Mouse (Mus musculus): ENCODE measurements around the gene Jsrp1. TPM values are rescaled to one million over a fixed set of nuclear protein-coding genes. Genes with fewer than 3 reads are reported as not detected.

Gene Jsrp1
- 13.2 and 15.5 TPM in 2 replicates for polyA plus RNA-seq (2021; fragmentation: Nextera tagmentation)
- long read RNA-seq, experiment 1, partial matches to known transcripts: 1 of 4 reads
- long read RNA-seq, experiment 1, other reads (novel, unspliced or antisense): 3 of 4 reads
- long read RNA-seq, experiment 2, partial matches to known transcripts: 7 of 26 reads
- long read RNA-seq, experiment 2, other reads (novel, unspliced or antisense): 19 of 26 reads

GRCm38 (mm10) chr10:80813366-80813765 lies at the start of gene Jsrp1:
Jsrp1 (minus strand) TSS chr10:80813498.

DNA sequence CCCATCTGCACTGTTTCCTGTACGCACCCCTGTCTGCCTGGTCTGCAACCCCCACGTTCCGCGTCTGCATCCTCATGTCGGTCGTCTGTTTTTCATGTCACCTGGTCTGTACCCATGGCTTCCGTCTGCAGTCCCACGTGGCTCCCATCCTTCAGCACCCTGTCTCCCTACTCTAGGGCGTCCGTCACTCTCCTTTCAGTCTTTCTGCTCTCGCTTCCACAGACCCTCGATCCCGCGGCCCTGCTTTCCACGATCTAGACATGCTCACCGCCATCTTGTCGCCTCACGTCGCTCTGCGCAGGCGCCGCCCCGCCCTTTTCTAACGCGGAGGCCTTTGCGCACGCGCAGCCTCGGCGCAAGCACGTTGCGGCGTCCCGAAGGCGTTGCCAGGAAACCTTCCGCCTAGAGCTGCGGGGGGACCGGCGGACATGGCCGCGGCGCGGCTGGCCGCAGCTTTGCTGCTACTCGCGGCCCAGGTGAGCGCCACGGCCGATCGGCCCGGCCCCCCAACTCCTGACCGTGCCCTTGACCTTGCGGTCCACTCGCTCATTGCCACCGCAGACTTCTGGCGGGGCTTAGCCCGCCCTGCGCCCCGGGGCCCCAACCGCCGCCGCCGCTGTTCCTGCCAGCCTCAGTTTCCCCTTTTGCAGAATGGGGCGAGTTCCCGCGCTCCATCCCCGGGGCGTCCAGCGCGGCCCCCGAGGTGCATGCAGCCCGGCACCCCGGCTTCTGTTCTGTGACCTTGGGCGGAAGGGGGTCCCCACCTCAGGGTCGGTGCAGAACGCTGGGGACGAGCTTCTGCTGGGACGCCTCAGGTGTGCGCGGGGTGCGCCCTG lies 41.8 kb upstream of the Jsrp1 start, which contains the start of the genes Lsm7 and Sppl2b:
Gene Lsm7, minus strand, starts transcription at position 297 of the 836 bp plus-strand sequence.
Gene Sppl2b, plus strand, starts transcription at position 363 of the 836 bp plus-strand sequence.

GRCm38 (mm10) chr10:80843931-80844547 lies 30.7 kb upstream of the Jsrp1 start, which contains the start of gene Lingo3:
Lingo3 (minus strand) TSS chr10:80844039.

GRCm38 (mm10) chr10:80826151-80827062 lies 13.1 kb upstream of the Jsrp1 start, which contains the start of gene Oaz1:
Oaz1 (plus strand) TSS chr10:80826656.

GRCm38 (mm10) chr10:80804916-80805315 lies 8.4 kb downstream of the Jsrp1 start, which contains the start of gene Amh:
Amh (plus strand) TSS chr10:80805243.

DNA sequence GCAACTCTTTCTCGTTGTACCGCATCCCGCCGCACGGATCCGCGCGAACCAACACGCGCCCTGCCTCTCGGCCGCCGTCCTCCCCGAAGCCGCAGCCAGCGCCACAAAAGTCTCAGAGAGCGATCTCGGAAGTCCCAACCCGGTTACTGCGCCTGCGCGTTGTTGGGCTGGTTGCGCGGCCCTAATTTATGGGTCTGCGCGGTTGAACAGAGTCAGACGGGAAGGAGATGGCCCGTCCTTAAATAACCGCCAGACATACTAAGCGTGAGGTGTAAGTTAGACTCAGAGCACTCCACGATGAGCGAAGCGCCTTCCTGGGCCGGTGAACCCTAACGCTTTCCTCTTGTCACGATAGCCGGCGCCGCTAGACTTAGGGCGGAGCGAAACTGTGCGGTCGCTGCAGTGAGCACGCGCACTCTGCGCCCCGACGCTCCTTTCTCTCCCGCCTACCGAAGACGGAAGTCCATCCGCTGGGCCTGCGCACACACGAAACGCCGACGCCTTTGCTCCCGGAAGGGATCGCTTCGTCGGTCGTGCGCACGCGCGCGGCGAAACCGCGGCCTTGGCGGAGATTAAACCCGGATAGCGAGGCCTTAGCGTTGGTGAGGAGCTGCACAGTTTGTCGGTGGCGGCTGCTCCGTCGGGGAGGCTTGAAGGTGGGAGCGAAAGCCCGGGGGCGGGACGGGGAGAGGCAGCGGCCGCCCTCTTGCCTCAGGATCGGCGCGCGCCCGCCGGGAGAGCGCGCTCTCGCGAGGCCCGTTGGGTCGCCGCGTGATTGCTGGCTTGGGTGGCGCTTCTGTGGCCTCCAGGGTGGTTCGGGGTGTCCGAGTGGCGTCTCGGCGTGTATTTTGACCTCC lies 14.9 kb downstream of the Jsrp1 start, which contains the start of the genes Sf3a2 and Plekhj1:
Gene Sf3a2, plus strand, starts transcription at position 49 of the 857 bp plus-strand sequence.
Gene Plekhj1, minus strand, starts transcription at position 477 of the 857 bp plus-strand sequence.

Other genes with a start within 250 kb of the Jsrp1 start
- 10.4 and 18.6 TPM in 2 replicates for gene Klf16, start 236.2 kb downstream of the Jsrp1 start, polyA plus RNA-seq (2021; fragmentation: Nextera tagmentation)
- gene Abhd17a, start 223.2 kb downstream of the Jsrp1 start, polyA plus RNA-seq (2021; fragmentation: Nextera tagmentation): 73.4 and 155 TPM in 2 replicates
- 85.6 and 95.7 TPM in 2 replicates for gene Scamp4, start 210.6 kb downstream of the Jsrp1 start, polyA plus RNA-seq (2021; fragmentation: Nextera tagmentation)
- 2.4 and 2.9 TPM in 2 replicates for gene Adat3, start 210.6 kb downstream of the Jsrp1 start, polyA plus RNA-seq (2021; fragmentation: Nextera tagmentation)
- gene Gm49322, start 207.5 kb downstream of the Jsrp1 start, polyA plus RNA-seq (2021; fragmentation: Nextera tagmentation): 0.10 and 0.25 TPM in 2 replicates
- 27.8 and 30.7 TPM in 2 replicates for gene Csnk1g2, start 190.7 kb downstream of the Jsrp1 start, polyA plus RNA-seq (2021; fragmentation: Nextera tagmentation)
- gene Btbd2, start 156.4 kb downstream of the Jsrp1 start, polyA plus RNA-seq (2021; fragmentation: Nextera tagmentation): 23.3 and 91.7 TPM in 2 replicates
- gene Mknk2, start 135.4 kb downstream of the Jsrp1 start, polyA plus RNA-seq (2021; fragmentation: Nextera tagmentation): 4.0 and 9.1 TPM in 2 replicates
- 8.4 and 9.9 TPM in 2 replicates for gene Mob3a, start 111.5 kb downstream of the Jsrp1 start, polyA plus RNA-seq (2021; fragmentation: Nextera tagmentation)
- gene Izumo4, start 111.3 kb downstream of the Jsrp1 start, polyA plus RNA-seq (2021; fragmentation: Nextera tagmentation): 49.5 and 65.0 TPM in 2 replicates
- 44.4 and 48.6 TPM in 2 replicates for gene Ap3d1, start 71.2 kb downstream of the Jsrp1 start, polyA plus RNA-seq (2021; fragmentation: Nextera tagmentation)
- gene Dot1l, start 58.3 kb downstream of the Jsrp1 start, polyA plus RNA-seq (2021; fragmentation: Nextera tagmentation): 1.6 and 2.7 TPM in 2 replicates
- 5.5 and 41.9 TPM in 2 replicates for gene Sf3a2, start 15.3 kb downstream of the Jsrp1 start, polyA plus RNA-seq (2021; fragmentation: Nextera tagmentation)
- 92.8 and 104 TPM in 2 replicates for gene Plekhj1, start 14.9 kb downstream of the Jsrp1 start, polyA plus RNA-seq (2021; fragmentation: Nextera tagmentation)
- 0.16 TPM in 1 of 2 replicates, not detected in the other for gene Amh, start 8.3 kb downstream of the Jsrp1 start, polyA plus RNA-seq (2021; fragmentation: Nextera tagmentation)
- 2,247 and 2,738 TPM in 2 replicates for gene Oaz1, start 13.2 kb upstream of the Jsrp1 start, polyA plus RNA-seq (2021; fragmentation: Nextera tagmentation)
- gene Lingo3, start 30.5 kb upstream of the Jsrp1 start, polyA plus RNA-seq (2021; fragmentation: Nextera tagmentation): 22.3 and 23.9 TPM in 2 replicates
- 357 and 416 TPM in 2 replicates for gene Lsm7, start 41.7 kb upstream of the Jsrp1 start, polyA plus RNA-seq (2021; fragmentation: Nextera tagmentation)
- gene Sppl2b, start 41.8 kb upstream of the Jsrp1 start, polyA plus RNA-seq (2021; fragmentation: Nextera tagmentation): 17.6 and 18.7 TPM in 2 replicates
- gene Tmprss9, start 58.4 kb upstream of the Jsrp1 start, polyA plus RNA-seq (2021; fragmentation: Nextera tagmentation): 0.20 and 0.21 TPM in 2 replicates
- 532 and 700 TPM in 2 replicates for gene Timm13, start 87.5 kb upstream of the Jsrp1 start, polyA plus RNA-seq (2021; fragmentation: Nextera tagmentation)
- 4.0 and 4.5 TPM in 2 replicates for gene Lmnb2, start 104.7 kb upstream of the Jsrp1 start, polyA plus RNA-seq (2021; fragmentation: Nextera tagmentation)
- 18.5 and 19.5 TPM in 2 replicates for gene Gadd45b, start 116.6 kb upstream of the Jsrp1 start, polyA plus RNA-seq (2021; fragmentation: Nextera tagmentation)
- 51.0 and 79.6 TPM in 2 replicates for gene Gng7, start 201.4 kb upstream of the Jsrp1 start, polyA plus RNA-seq (2021; fragmentation: Nextera tagmentation)
- gene Diras1, start 212.2 kb upstream of the Jsrp1 start, polyA plus RNA-seq (2021; fragmentation: Nextera tagmentation): 37.8 and 61.2 TPM in 2 replicates
- 31.5 and 39.4 TPM in 2 replicates for gene Slc39a3, start 223.9 kb upstream of the Jsrp1 start, polyA plus RNA-seq (2021; fragmentation: Nextera tagmentation)
- gene Sgta, start 246.7 kb upstream of the Jsrp1 start, polyA plus RNA-seq (2021; fragmentation: Nextera tagmentation): 216 and 260 TPM in 2 replicates

Data from left cerebral cortex, adult 6 months (tissue).